Mouse (Mus musculus) spleen, adult 2 months (tissue): Measurements from ENCODE around the gene B3gat3.

Source experiments
- CTCF ChIP-seq: fragments of 200-500 bp; IDR thresholded peaks from 2 replicates; pipeline ENCODE4 v1.5.1; 2011; ENCODE audit warnings: mild to moderate bottlenecking, inconsistent platforms; ENCODE audit not compliant: insufficient read depth, insufficient read length, insufficient replicate concordance; ENCODE audit errors: extremely low read depth
- POLR2A ChIP-seq: fragments of 200-500 bp; IDR thresholded peaks from 2 replicates; pipeline ENCODE4 v1.6.1; 2011; ENCODE audit warnings: low read depth, low read length, inconsistent platforms

- TF ChIP-seq CTCF (no peak), POLR2A (no peak)
These were observed 45.1 kb upstream of the B3gat3 start for GRCm38 (mm10) chr19:8875031-8875430.
